Mouse (Mus musculus) embryonic facial prominence, embryonic 10.5 days (tissue): ENCODE measurements at regions not wholly inside any gene's neighbourhood (a gene's known extent, or its start where the extent isn't known, plus 50 kb on each side); places are given as distances from the start of the nearest gene placed in this dataset.

Experiments
- DNase-seq: peaks from one replicate; pipeline ENCODE4 v3.0.0-alpha.2; 2017; ENCODE audit warnings: low spot score
- H3K27ac ChIP-seq: fragments of 300-500 bp; sonication (generic); replicated peaks from 2 replicates; pipeline ENCODE4 v1.5.1; 2016; ENCODE audit warnings: mild to moderate bottlenecking
- H3K27me3 ChIP-seq: fragments of 300-500 bp; sonication (generic); replicated peaks from 2 replicates; pipeline ENCODE4 v1.6.1; 2016; ENCODE audit warnings: low read depth, mild to moderate bottlenecking; ENCODE audit not compliant: poor library complexity, severe bottlenecking
- H3K36me3 ChIP-seq: fragments of 300-500 bp; sonication (generic); replicated peaks from 2 replicates; pipeline ENCODE4 v1.6.1; 2016; ENCODE audit warnings: mild to moderate bottlenecking, moderate library complexity
- H3K4me1 ChIP-seq: fragments of 300-500 bp; sonication (generic); 2 replicates; pipeline ENCODE4 v1.6.1; 2016
- H3K4me3 ChIP-seq: fragments of 300-500 bp; sonication (generic); 2 replicates; pipeline ENCODE4 v1.5.1; 2016; ENCODE audit warnings: mild to moderate bottlenecking, moderate library complexity
- H3K9me3 ChIP-seq: fragments of 300-500 bp; sonication (generic); 2 replicates; pipeline ENCODE4 v1.6.1; 2016; ENCODE audit warnings: mild to moderate bottlenecking
- WGBS: fragments of 180-500 bp; shearing (Covaris S2); methylation state at CpG from one replicate; pipeline ENCODE4 v1.1.7; 2016; 5-methylcytosine and 5-hydroxymethylcytosine counted together

- Histone ChIP-seq H3K4me3 (no peak overlapping the region), H3K4me1 (no peaks in the 10 kb centered on the region), H3K27me3 (no peaks in the 10 kb centered on the region), H3K27ac (no peak overlapping the region), H3K36me3 (no peaks in the 10 kb centered on the region), H3K9me3 (no peaks in the 10 kb centered on the region)
- no peak for DNase-seq
- WGBS, result 84% methylated on average over 3 of the region's 3 CpGs
These were observed 230.8 kb downstream of the Ahr start for GRCm38 (mm10) chr12:35303764-35304717.

- no peaks in the 10 kb centered on the region for H3K27me3 ChIP-seq
- no peak for DNase-seq
- 77% methylated on average over 2 of the region's 2 CpGs for WGBS
- no peaks in the 10 kb centered on the region for H3K36me3 ChIP-seq
- H3K4me1 ChIP-seq, result no peaks in the 10 kb centered on the region
- no peaks in the 10 kb centered on the region for H3K9me3 ChIP-seq
- no peak overlapping the region for H3K27ac ChIP-seq
- H3K4me3 ChIP-seq, result no peak overlapping the region
These were observed 231.7 kb downstream of the Ahr start for GRCm38 (mm10) chr12:35303188-35303587.

- Histone ChIP-seq H3K27me3 (no peaks in the 10 kb centered on the region), H3K36me3 (no peaks in the 10 kb centered on the region), H3K27ac (no peak overlapping the region), H3K4me1 (no peaks in the 10 kb centered on the region), H3K4me3 (no peak overlapping the region), H3K9me3 (no peaks in the 10 kb centered on the region)
- WGBS, result 89% methylated on average over 1 of the region's 1 CpGs
- no peak for DNase-seq
These were observed 240.2 kb downstream of the Ahr start for GRCm38 (mm10) chr12:35294668-35295067.

- Histone ChIP-seq H3K27ac (no peak overlapping the region), H3K9me3 (no peaks in the 10 kb centered on the region), H3K4me1 (no peaks in the 10 kb centered on the region), H3K36me3 (no peaks in the 10 kb centered on the region), H3K4me3 (no peak overlapping the region), H3K27me3 (no peaks in the 10 kb centered on the region)
- WGBS, result 82% methylated on average over 2 of the region's 2 CpGs
- no peak for DNase-seq
These were observed 241.3 kb downstream of the Ahr start for GRCm38 (mm10) chr12:35293566-35293965.

- H3K4me1 ChIP-seq, result peaks cover 2% of the 10 kb centered on the region; the same call in 1 of the 2 replicates
- no peaks in the 10 kb centered on the region for H3K9me3 ChIP-seq
- no peak for DNase-seq
- WGBS, result 85% methylated on average over 6 of the region's 6 CpGs
- H3K27me3 ChIP-seq, result no peaks in the 10 kb centered on the region
- no peak overlapping the region for H3K27ac ChIP-seq
- H3K36me3 ChIP-seq, result no peaks in the 10 kb centered on the region
- no peak overlapping the region for H3K4me3 ChIP-seq
These were observed 242.9 kb downstream of the Ahr start for GRCm38 (mm10) chr12:35291941-35292341.

GRCm38 (mm10) chr12:35287974-35288373 lies 241.0 kb downstream of the Snx13 start:
- Histone ChIP-seq H3K27me3 (no peaks in the 10 kb centered on the region), H3K4me1 (peaks cover 6% of the 10 kb centered on the region; the same call in 1 of the 2 replicates), H3K9me3 (no peaks in the 10 kb centered on the region), H3K27ac (no peak overlapping the region), H3K36me3 (no peaks in the 10 kb centered on the region), H3K4me3 (no peak overlapping the region)
- WGBS, result 83% methylated on average over 2 of the region's 2 CpGs
- DNase-seq, result no peak

GRCm38 (mm10) chr12:35287570-35287969 lies 240.6 kb downstream of the Snx13 start:
- DNase-seq, result no peak
- Histone ChIP-seq H3K4me1 (peaks cover 6% of the 10 kb centered on the region; the same call in 1 of the 2 replicates), H3K27me3 (no peaks in the 10 kb centered on the region), H3K36me3 (no peaks in the 10 kb centered on the region), H3K4me3 (no peak overlapping the region), H3K27ac (no peak overlapping the region), H3K9me3 (no peaks in the 10 kb centered on the region)
- 82% methylated on average over 3 of the region's 3 CpGs for WGBS

- 78% methylated on average over 3 of the region's 3 CpGs for WGBS
- H3K9me3 ChIP-seq, result no peaks in the 10 kb centered on the region
- H3K4me3 ChIP-seq, result no peak overlapping the region
- peaks cover 6% of the 10 kb centered on the region; the same call in 1 of the 2 replicates for H3K4me1 ChIP-seq
- no peaks in the 10 kb centered on the region for H3K27me3 ChIP-seq
- no peak overlapping the region for H3K27ac ChIP-seq
- H3K36me3 ChIP-seq, result no peaks in the 10 kb centered on the region
- DNase-seq, result peak; percentile 15
These were observed 240.1 kb downstream of the Snx13 start for GRCm38 (mm10) chr12:35286974-35287553.

GRCm38 (mm10) chr12:35284345-35284744 lies 237.4 kb downstream of the Snx13 start:
- no peaks in the 10 kb centered on the region for H3K36me3 ChIP-seq
- WGBS, result 84% methylated on average over 2 of the region's 2 CpGs
- no peaks in the 10 kb centered on the region for H3K9me3 ChIP-seq
- H3K4me1 ChIP-seq, result peaks cover 6% of the 10 kb centered on the region; the same call in 1 of the 2 replicates
- no peaks in the 10 kb centered on the region for H3K27me3 ChIP-seq
- no peak overlapping the region for H3K4me3 ChIP-seq
- no peak for DNase-seq
- H3K27ac ChIP-seq, result no peak overlapping the region

GRCm38 (mm10) chr12:35283925-35284324 lies 236.9 kb downstream of the Snx13 start:
- WGBS, result 79% methylated on average over 5 of the region's 5 CpGs
- Histone ChIP-seq H3K27ac (no peak overlapping the region), H3K36me3 (no peaks in the 10 kb centered on the region), H3K4me1 (peaks cover 6% of the 10 kb centered on the region; the same call in 1 of the 2 replicates), H3K27me3 (no peaks in the 10 kb centered on the region), H3K9me3 (no peaks in the 10 kb centered on the region), H3K4me3 (no peak overlapping the region)
- DNase-seq, result no peak

- H3K36me3 ChIP-seq, result no peaks in the 10 kb centered on the region
- H3K4me1 ChIP-seq, result peaks cover 6% of the 10 kb centered on the region; the same call in 1 of the 2 replicates
- no peaks in the 10 kb centered on the region for H3K27me3 ChIP-seq
- H3K27ac ChIP-seq, result no peak overlapping the region
- H3K4me3 ChIP-seq, result no peak overlapping the region
- no peak for DNase-seq
- no peaks in the 10 kb centered on the region for H3K9me3 ChIP-seq
These were observed 236.4 kb downstream of the Snx13 start for GRCm38 (mm10) chr12:35283407-35283806.

- no peaks in the 10 kb centered on the region for H3K9me3 ChIP-seq
- H3K4me3 ChIP-seq, result no peak overlapping the region
- no peaks in the 10 kb centered on the region for H3K36me3 ChIP-seq
- no peak overlapping the region for H3K27ac ChIP-seq
- no peaks in the 10 kb centered on the region for H3K4me1 ChIP-seq
- no peaks in the 10 kb centered on the region for H3K27me3 ChIP-seq
- DNase-seq, result no peak
These were observed 222.5 kb downstream of the Snx13 start for GRCm38 (mm10) chr12:35269465-35269864.

- no peak overlapping the region for H3K27ac ChIP-seq
- no peaks in the 10 kb centered on the region for H3K9me3 ChIP-seq
- WGBS, result 76% methylated on average over 2 of the region's 2 CpGs
- H3K4me3 ChIP-seq, result no peak overlapping the region
- no peaks in the 10 kb centered on the region for H3K27me3 ChIP-seq
- no peaks in the 10 kb centered on the region for H3K36me3 ChIP-seq
- H3K4me1 ChIP-seq, result no peaks in the 10 kb centered on the region
- DNase-seq, result no peak
These were observed 221.0 kb downstream of the Snx13 start for GRCm38 (mm10) chr12:35268006-35268405.
